Mouse (Mus musculus) limb, embryonic 13.5 days (tissue): ENCODE results near the gene Rnf123. TPM values are rescaled to one million over a fixed set of nuclear protein-coding genes. Genes with fewer than 3 reads are reported as not detected.
A peak's percentile ranks its signal among the peaks of the same experiment; 100 is the strongest.

ENCODE experiments used
- ATAC-seq: fragments of 200-750 bp; cut with Nextera tagmentation; 2 replicates; pipeline ENCODE4 v1.8.0; 2017; ENCODE audit warnings: low read depth, moderate number of reproducible peaks, moderate TSS enrichment; ENCODE audit not compliant: low FRiP score
- H3K27ac ChIP-seq: fragments of 300-500 bp; sonication (generic); 2 replicates; pipeline ENCODE4 v1.5.1; 2015; ENCODE audit warnings: inconsistent platforms, mild to moderate bottlenecking, moderate library complexity
- H3K27me3 ChIP-seq: fragments of 300-500 bp; sonication (generic); 2 replicates; pipeline ENCODE4 v1.6.1; 2015; ENCODE audit warnings: mild to moderate bottlenecking, inconsistent platforms
- H3K36me3 ChIP-seq: fragments of 300-500 bp; sonication (generic); 2 replicates; pipeline ENCODE4 v1.6.1; 2015; ENCODE audit warnings: inconsistent platforms, mild to moderate bottlenecking, moderate library complexity
- H3K4me1 ChIP-seq: fragments of 300-500 bp; sonication (generic); 2 replicates; pipeline ENCODE4 v1.6.1; 2015; ENCODE audit warnings: inconsistent platforms
- H3K4me2 ChIP-seq: fragments of 300-500 bp; sonication (generic); replicated peaks from 2 replicates; pipeline ENCODE4 v1.6.1; 2015; ENCODE audit warnings: inconsistent platforms, mild to moderate bottlenecking, moderate library complexity
- H3K4me3 ChIP-seq: fragments of 300-500 bp; sonication (generic); 2 replicates; pipeline ENCODE4 v1.5.1; 2015; ENCODE audit warnings: moderate library complexity, mild to moderate bottlenecking, inconsistent platforms
- H3K9ac ChIP-seq: fragments of 300-500 bp; sonication (generic); 2 replicates; pipeline ENCODE4 v1.6.1; 2015; ENCODE audit warnings: mild to moderate bottlenecking, inconsistent platforms
- H3K9me3 ChIP-seq: fragments of 300-500 bp; sonication (generic); 2 replicates; pipeline ENCODE4 v1.6.1; 2016; ENCODE audit warnings: inconsistent platforms
- WGBS: fragments of 180-500 bp; shearing (Covaris S2); methylation state at CpG from one replicate; pipeline ENCODE4 v1.1.7; 2015; 5-methylcytosine and 5-hydroxymethylcytosine counted together
- polyA plus RNA-seq: library from polyadenylated mRNA; unstranded; fragments of >200 nt; fragmentation: Nextera tagmentation; extraction: Ambion mirVana; gene quantifications from 2 replicates; pipeline ENCODE4 v1.2.1, GENCODE M21; 2015

Gene Rnf123
- polyA plus RNA-seq, 1 experiment from 2014 or later: 35.2 TPM

DNA sequence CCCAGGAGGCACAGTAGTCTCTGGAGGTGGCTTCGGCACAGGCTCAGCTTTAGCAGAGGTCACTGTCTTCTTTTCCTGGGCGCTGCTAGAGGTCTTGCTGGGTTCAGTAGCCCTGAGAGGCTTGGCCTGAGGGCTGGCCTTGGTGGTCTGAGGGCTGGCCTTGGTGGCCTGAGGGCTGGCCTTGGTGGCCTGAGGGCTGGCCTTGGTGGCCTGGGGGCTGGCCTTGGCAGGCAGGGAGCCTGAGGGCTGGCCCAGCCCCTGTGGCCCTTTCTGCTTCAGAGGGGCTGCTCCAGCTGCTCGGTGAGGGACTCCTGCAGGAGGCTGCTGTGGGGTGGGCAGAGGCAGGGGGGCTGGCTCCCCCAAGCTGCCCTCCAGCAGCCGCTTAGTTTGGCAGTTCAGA lies 34.0 kb upstream of the Rnf123 start:
- peaks cover 32% of the 10 kb centered on the region for H3K27me3 ChIP-seq
- peak; percentile 33; the same call in 1 of the 2 replicates for ATAC-seq
- H3K36me3 ChIP-seq: no peaks in the 10 kb centered on the region
- peaks cover 12% of the 10 kb centered on the region; the same call in 1 of the 2 replicates for H3K4me1 ChIP-seq
- peak overlapping the region; percentile 77; the same call in 1 of the 2 replicates for H3K27ac ChIP-seq
- no peak overlapping the region for H3K4me2 ChIP-seq
- no peak overlapping the region for H3K4me3 ChIP-seq
- H3K9ac ChIP-seq: peak overlapping the region; percentile 4; the same call in 1 of the 2 replicates
- H3K9me3 ChIP-seq: no peaks in the 10 kb centered on the region
- 52% methylated on average over 4 of the region's 4 CpGs for WGBS

DNA sequence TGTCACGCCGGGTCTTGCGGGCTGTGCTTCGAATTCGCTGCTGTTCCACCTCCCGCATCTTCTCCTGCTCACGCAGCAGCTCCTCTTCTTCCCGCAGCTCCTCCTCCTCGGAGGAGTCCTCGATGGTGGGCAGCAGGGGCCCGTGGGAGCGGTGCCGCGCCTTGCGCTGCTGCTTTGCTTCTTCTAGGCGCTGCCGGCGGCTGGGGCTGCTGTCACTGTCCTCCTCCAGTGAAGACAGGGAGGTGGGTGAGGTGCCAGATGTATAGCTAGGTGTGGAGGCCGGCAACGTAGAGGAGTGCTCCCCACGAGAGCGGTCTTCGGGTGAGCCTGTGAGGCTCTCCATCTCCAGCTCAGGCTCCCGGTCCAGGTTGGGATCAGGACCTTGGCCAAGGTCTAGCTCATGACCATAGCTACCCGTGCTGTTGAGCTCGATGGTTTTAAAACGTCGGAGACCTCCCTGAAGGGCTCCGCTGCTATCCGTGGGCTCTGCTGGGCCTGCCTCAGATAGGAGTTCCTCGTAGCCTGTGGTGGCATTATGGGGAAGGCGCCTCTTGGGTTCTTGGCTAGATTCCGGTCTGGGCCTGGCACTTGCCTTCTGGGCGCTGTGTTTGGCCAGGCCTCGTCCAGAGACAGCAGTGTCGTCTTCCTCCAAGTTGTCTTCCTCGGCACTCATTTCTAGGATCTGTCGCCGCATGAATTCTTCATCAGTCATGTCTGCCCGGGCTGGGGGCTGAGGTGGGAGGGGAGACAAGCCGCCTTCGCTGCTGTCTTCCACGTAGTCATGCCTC lies 32.3 kb upstream of the Rnf123 start:
- H3K9ac ChIP-seq: no peak overlapping the region
- H3K36me3 ChIP-seq: no peaks in the 10 kb centered on the region
- peak overlapping the region; percentile 25; the same call in 1 of the 2 replicates for H3K4me2 ChIP-seq
- no peak overlapping the region for H3K4me3 ChIP-seq
- H3K27ac ChIP-seq: no peak overlapping the region
- 66% methylated on average over 43 of the region's 43 CpGs for WGBS
- peaks cover 41% of the 10 kb centered on the region for H3K27me3 ChIP-seq
- peaks cover 24% of the 10 kb centered on the region for H3K4me1 ChIP-seq
- H3K9me3 ChIP-seq: no peaks in the 10 kb centered on the region
- ATAC-seq: no peak

DNA sequence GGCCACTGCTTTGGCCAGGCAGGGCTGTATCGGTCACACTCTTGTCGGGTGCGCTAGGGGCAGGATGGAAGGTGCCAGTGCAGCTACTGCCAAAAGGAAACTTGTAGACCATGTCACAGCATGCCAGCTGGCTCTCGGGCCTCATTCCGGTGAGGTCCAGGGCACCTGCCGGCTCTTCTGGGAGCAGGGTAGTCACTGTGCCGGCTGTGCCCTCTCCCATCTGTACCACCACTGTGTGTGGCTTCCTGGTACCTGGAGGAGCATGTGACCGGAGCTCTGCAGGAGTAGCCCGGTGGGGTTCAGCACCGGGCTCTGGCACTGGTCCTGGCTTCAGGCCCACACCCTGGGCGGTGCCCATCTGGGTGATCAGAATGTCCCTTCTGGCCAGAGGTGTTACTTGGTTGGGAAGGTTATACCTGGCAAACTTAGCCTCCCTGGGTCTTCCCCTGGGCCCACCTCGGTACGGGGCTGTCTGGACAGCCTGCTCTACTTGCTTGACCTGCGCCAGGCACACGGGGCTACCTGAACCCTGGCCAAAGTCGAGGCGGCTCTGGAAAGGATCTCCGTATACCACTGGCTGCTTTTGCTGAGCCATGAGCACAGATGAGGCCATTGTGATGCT lies 29.7 kb upstream of the Rnf123 start:
- no peak for ATAC-seq
- no peak overlapping the region for H3K27ac ChIP-seq
- H3K9ac ChIP-seq: no peak overlapping the region
- WGBS: 95% methylated on average over 18 of the region's 18 CpGs
- no peak overlapping the region for H3K4me3 ChIP-seq
- peaks cover 16% of the 10 kb centered on the region for H3K4me1 ChIP-seq
- no peaks in the 10 kb centered on the region for H3K9me3 ChIP-seq
- H3K4me2 ChIP-seq: no peak overlapping the region
- no peaks in the 10 kb centered on the region for H3K36me3 ChIP-seq
- H3K27me3 ChIP-seq: peaks cover 48% of the 10 kb centered on the region

DNA sequence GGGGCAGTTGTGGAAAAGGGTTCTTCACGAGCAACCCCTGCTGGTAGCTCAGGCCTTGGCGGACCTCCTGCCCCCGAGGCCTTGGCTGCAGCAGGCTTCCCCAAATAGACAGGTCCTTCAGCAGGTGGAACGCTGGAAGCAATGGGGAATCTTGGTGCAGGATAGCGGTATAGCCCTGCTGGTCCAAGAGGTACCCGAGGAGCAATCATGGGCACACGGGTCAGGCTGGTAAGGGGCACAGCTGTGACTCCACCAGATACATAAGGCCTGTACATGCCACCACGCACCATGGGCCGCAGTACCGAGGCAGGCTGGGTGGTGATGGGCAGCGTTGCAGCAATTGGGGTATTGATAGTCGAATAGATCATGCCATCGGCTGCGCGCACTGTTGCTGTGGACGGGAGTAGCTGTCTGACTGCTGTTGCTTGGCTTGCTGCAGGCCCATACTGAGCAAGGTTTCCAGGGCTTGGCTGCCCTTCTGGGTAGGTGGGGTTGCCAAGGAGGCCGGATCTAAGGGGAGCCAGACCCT lies 28.5 kb upstream of the Rnf123 start:
- Histone ChIP-seq H3K9ac (peak overlapping the region; percentile 68), H3K9me3 (no peaks in the 10 kb centered on the region), H3K27me3 (peaks cover 48% of the 10 kb centered on the region), H3K4me3 (peak overlapping the region; percentile 32), H3K4me2 (peak overlapping the region; percentile 69), H3K36me3 (no peaks in the 10 kb centered on the region), H3K4me1 (peaks cover 16% of the 10 kb centered on the region), H3K27ac (no peak overlapping the region)
- 77% methylated on average over 17 of the region's 17 CpGs for WGBS
- no peak for ATAC-seq

DNA sequence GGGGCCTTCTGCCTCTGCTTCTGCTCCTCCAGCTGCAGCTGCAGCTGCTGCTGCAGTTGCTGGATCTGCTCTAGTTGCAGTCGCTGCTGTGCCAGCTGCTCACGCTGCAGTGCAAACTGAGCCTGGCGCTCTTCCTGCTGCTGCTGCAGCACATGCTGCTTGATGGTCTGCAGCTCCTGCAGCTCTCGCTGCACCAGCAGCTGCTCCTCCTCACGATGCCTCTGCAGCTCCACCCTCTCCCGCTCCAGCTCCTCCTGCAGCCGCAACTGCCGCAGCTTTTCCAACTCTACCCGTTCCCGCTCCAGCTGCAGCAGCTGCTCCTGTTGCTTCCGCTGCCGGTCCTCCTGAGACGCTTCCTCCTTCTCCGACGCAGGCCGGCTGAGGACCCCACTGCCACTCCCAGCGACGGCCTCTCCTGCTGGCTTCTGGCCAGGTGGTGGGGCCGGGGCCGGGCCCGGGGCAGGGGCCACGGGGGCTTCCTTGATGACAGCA lies 28.0 kb upstream of the Rnf123 start:
- WGBS: 5% methylated on average over 22 of the region's 22 CpGs
- Histone ChIP-seq H3K4me3 (peak overlapping the region; percentile 32), H3K9me3 (no peaks in the 10 kb centered on the region), H3K27me3 (peaks cover 46% of the 10 kb centered on the region), H3K36me3 (no peaks in the 10 kb centered on the region), H3K9ac (peak overlapping the region; percentile 68), H3K27ac (no peak overlapping the region), H3K4me2 (peak overlapping the region; percentile 69), H3K4me1 (peaks cover 16% of the 10 kb centered on the region)
- no peak for ATAC-seq

DNA sequence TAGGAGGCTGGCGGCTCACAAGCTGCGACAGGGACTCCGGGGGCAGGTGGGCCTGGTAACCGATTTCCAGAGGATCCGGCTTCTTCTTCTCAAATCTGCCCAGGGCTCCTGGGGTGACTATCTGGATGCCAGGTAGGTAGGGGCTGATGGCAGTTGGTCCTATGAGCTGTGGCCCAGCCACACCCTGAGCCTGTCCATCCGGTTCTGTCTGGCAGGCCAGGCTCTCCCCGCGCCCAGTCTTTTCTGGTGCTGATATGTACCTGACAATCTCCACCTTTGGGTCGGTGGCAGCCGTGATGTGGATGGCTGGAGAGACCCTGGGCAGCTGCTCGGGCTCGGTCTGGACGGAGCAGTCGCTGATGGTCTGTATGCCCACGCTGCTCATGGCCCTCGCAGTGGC lies 27.0 kb upstream of the Rnf123 start:
- 83% methylated on average over 16 of the region's 16 CpGs for WGBS
- Histone ChIP-seq H3K9me3 (no peaks in the 10 kb centered on the region), H3K27me3 (peaks cover 36% of the 10 kb centered on the region), H3K36me3 (no peaks in the 10 kb centered on the region), H3K27ac (no peak overlapping the region), H3K4me1 (peaks cover 24% of the 10 kb centered on the region), H3K4me3 (no peak overlapping the region), H3K9ac (peak overlapping the region; percentile 68; the same call in 1 of the 2 replicates), H3K4me2 (no peak overlapping the region)
- ATAC-seq: no peak

DNA sequence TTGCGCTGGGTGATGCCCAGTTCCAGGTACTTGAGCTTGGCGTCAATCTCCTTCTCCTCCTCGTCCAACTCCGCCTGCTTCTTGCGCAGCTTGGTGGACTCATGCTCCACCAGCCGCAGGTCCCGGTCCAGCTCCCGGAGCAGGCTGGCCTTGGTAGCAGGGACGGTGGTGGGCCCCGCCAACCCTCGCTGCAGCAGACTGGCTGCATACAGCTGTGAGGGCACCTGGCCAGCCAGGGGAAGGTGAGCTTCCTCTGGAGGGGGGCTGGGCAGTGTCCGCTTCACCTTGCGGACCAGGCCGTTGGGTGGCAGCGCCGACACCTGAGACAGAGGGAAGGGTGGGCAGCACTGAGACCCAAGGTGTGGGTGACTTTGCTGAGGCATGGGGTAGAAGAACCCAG lies 24.7 kb upstream of the Rnf123 start:
- ATAC-seq: no peak
- Histone ChIP-seq H3K9me3 (no peaks in the 10 kb centered on the region), H3K27ac (no peak overlapping the region), H3K27me3 (peaks cover 22% of the 10 kb centered on the region), H3K9ac (no peak overlapping the region), H3K4me3 (no peak overlapping the region), H3K4me2 (no peak overlapping the region), H3K36me3 (no peaks in the 10 kb centered on the region), H3K4me1 (peaks cover 33% of the 10 kb centered on the region)
- 91% methylated on average over 16 of the region's 16 CpGs for WGBS

DNA sequence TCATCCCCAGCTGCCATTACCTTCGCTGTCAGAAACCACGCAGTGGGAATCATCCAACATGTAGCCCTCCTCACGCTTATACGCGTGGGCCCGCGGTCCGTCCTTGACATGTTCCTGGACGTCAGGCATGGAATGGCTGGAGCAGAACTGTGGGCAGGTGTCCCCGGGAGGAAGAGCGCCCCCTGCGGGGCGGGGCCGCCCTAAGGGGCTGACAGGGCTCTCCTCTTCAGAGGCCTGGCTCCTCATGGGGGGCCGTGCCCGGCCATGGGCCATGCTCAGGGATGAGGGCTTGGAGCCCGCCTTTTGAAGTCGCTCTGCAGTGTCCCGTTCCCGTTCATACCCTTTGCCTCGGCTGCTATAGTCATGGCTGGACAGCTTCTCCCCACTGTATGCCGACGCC lies 22.9 kb upstream of the Rnf123 start:
- no peak overlapping the region for H3K27ac ChIP-seq
- ATAC-seq: no peak
- 87% methylated on average over 23 of the region's 23 CpGs for WGBS
- peaks cover 12% of the 10 kb centered on the region for H3K27me3 ChIP-seq
- no peak overlapping the region for H3K4me3 ChIP-seq
- no peaks in the 10 kb centered on the region for H3K36me3 ChIP-seq
- no peak overlapping the region for H3K9ac ChIP-seq
- H3K4me1 ChIP-seq: peaks cover 26% of the 10 kb centered on the region
- no peak overlapping the region for H3K4me2 ChIP-seq
- no peaks in the 10 kb centered on the region for H3K9me3 ChIP-seq

DNA sequence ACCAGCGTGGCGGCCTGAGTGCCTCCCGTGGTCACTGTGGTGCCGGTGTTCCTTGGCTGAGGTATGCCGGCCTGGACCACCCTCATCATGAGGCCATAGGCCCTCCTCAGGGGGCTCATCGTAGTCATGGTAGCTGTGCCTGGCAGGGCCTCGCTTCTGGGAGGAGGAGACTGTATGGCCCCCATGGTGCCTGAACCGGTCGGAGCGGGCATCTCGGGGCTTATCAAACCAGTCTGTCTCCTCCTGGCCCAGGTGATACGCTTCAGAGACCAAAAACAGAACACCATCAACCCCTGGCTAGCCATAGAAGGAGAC lies 22.4 kb upstream of the Rnf123 start:
- no peaks in the 10 kb centered on the region for H3K36me3 ChIP-seq
- peak overlapping the region; percentile 56 for H3K9ac ChIP-seq
- no peaks in the 10 kb centered on the region for H3K9me3 ChIP-seq
- WGBS: 78% methylated on average over 12 of the region's 12 CpGs
- H3K27ac ChIP-seq: peak overlapping the region; percentile 75; the same call in 1 of the 2 replicates
- peaks cover 20% of the 10 kb centered on the region for H3K4me1 ChIP-seq
- peak overlapping the region; percentile 54 for H3K4me2 ChIP-seq
- H3K4me3 ChIP-seq: no peak overlapping the region
- no peak for ATAC-seq
- peaks cover 7% of the 10 kb centered on the region for H3K27me3 ChIP-seq

DNA sequence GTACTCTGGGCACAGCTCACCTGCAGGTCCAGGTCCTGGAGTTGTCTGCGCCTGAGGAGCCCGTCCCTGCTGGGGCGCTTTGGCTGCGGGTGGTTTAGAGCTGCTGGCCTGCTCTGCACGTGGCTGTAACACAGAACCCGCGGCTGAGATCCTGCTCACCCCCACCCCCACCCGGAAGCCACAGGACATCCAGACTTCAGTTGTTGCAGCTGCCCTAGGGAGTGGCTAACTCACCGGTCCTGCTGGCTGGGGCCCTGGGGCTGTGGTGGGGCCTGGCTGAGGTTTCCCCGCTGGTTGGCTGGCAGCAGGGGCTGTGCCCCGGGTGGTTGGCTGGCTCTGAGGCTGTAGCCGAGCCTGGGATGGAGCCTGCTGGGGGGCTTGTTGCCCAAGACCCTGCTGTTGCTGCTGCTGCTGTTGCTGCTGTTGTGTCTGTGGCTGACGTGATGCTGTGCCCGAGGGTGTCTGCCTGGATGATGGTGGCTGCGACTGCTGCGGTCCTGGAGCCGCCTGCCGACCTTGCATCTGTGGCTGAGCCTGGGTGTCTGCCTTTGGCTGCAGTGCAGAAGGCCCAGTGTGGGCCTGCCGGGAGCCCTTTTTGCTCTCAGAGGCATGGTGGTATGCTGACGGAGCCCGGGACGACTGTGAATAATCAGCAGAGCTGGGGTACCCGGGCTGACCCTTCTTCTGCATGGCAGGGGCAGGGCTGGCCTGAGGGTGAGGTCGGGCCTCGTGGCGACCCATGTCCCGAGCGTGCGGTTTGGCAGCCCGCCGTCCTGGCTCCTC lies 21.8 kb upstream of the Rnf123 start:
- H3K27ac ChIP-seq: peak overlapping the region; percentile 75
- H3K36me3 ChIP-seq: no peaks in the 10 kb centered on the region
- H3K9ac ChIP-seq: peak overlapping the region; percentile 56
- 34% methylated on average over 31 of the region's 31 CpGs for WGBS
- peak; percentile 71 for ATAC-seq
- H3K27me3 ChIP-seq: peaks cover 2% of the 10 kb centered on the region; the same call in 1 of the 2 replicates
- peak overlapping the region; percentile 54 for H3K4me2 ChIP-seq
- H3K9me3 ChIP-seq: no peaks in the 10 kb centered on the region
- H3K4me1 ChIP-seq: peaks cover 18% of the 10 kb centered on the region
- peak overlapping the region; percentile 22 for H3K4me3 ChIP-seq

DNA sequence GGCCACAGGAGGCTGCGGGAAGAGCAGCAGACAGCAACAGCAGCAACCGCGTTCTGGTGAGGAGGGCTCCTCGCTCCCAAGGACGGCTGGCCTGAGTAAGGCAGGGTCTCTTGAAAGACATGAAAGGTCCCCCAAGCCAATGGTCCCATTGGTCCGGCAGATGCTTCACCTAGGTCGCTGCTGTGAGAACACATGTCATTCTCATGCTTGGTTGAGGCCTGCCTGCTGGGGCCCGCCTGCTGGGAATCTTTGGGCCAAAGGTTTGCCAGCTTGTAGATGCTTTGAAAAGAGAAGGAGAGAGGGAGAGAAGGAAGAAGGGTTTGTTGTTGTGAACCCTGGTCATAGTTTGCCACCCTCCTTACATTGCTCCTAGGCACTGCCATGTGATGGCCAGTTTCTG lies 16.5 kb upstream of the Rnf123 start:
- no peak overlapping the region for H3K4me3 ChIP-seq
- no peak for ATAC-seq
- 84% methylated on average over 8 of the region's 8 CpGs for WGBS

More for the DNA sequence above, 16.5 kb upstream of the Rnf123 start:
- Histone ChIP-seq H3K27ac (no peak overlapping the region), H3K36me3 (no peaks in the 10 kb centered on the region), H3K4me2 (no peak overlapping the region), H3K9me3 (no peaks in the 10 kb centered on the region), H3K4me1 (peaks cover 21% of the 10 kb centered on the region), H3K9ac (no peak overlapping the region), H3K27me3 (no peaks in the 10 kb centered on the region)
